Mouse (Mus musculus): ENCODE measurements around the gene Rgl1.

- TF ChIP-seq CTCF (IDR thresholded peaks at IDR 0.05; ENCODE audit: low read depth, low read length) (no peak), EP300 (IDR thresholded peaks at IDR 0.05; ENCODE audit: insufficient read depth, low read depth, low read length) (no peak), POLR2A (IDR thresholded peaks at IDR 0.05; ENCODE audit: insufficient read depth, low read length) (no peak)
Measured at GRCm38 (mm10) chr1:152531498-152531897, 234.7 kb downstream of the Rgl1 start.
